Mouse (Mus musculus): ENCODE results near the gene Togaram2. TPM values are rescaled to one million over a fixed set of nuclear protein-coding genes. Genes with fewer than 3 reads are reported as not detected.
"Not testable (repeated sequence)": the region's sequence is repeated elsewhere in the genome, so short reads cannot be mapped to it uniquely, and the experiment has no call there.

Togaram2 gene
- total and polyA plus RNA-seq, 2 experiments: not detected

DNA sequence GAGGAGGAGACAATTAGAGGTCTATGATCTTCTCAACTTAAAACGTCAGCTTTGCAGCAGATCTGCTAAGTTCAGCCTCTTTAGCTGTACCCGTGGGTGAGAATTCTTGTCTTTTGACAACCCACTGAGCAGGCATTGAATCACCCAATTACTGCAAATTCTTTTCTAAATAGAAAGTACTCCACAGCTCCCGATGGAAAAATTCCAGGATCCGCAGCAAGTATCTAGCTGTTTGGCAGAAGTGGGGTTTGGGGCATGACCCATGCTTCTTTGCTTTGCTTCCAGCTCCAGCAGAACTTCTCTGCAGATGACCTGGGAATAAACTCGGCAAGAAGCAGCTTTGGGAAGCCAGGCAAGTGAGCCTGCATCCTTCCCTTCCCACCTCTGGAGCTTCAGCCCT is 69.9 kb downstream of the Togaram2 start:
- no peak overlapping the region for H3K4me3 ChIP-seq (ENCODE audit: insufficient read depth, low read depth, low read length)
- no peaks in the 10 kb centered on the region for H3K4me1 ChIP-seq (ENCODE audit: control insufficient read depth, insufficient read depth, low read length)
- H3K27ac ChIP-seq (replicated peaks; ENCODE audit: insufficient read depth, low read depth, low read length): no peak overlapping the region
- no peak overlapping the region for H3K9ac ChIP-seq (ENCODE audit: low read depth, low read length)
- peak; percentile 31 for DNase-seq (ENCODE audit: extremely low read depth, low read depth, low spot score)
- H3K79me2 ChIP-seq (ENCODE audit: control insufficient read depth, insufficient read depth, low read length): no peaks in the 10 kb centered on the region
- TF ChIP-seq CTCF (IDR thresholded peaks at IDR 0.05; ENCODE audit: low read depth, low read length): no peak
- TF ChIP-seq POLR2A (IDR thresholded peaks at IDR 0.05; ENCODE audit: extremely low read depth, insufficient read depth, low read length): no peak
- WGBS: 48% methylated on average over 5 of the region's 5 CpGs
- H3K36me3 ChIP-seq (ENCODE audit: control insufficient read depth, insufficient read depth, low read length): no peaks in the 10 kb centered on the region
- no peaks in the 10 kb centered on the region for H3K27me3 ChIP-seq (ENCODE audit: control insufficient read depth, insufficient read depth, low read length)

DNA sequence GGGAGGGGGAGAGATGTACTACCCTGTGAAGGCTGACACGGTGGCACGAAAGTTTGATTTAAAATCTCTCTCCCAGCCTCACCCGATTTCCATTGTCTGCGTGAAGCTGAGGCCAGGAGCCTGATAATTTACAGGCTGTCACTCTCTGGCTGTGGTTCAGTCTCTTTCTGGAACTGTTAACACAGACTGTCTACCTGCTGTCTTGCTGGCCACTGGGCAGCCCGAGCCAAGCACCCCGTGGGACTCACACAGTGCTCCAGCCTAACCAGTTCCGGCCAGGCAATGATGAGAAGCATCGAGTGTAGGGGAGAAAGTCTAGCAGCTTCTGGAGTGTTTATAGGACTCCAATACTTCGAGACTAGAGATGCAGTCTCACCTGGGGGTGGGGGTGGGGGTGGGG is 73.1 kb downstream of the Togaram2 start:
- Histone ChIP-seq H3K4me1 (ENCODE audit: control insufficient read depth, insufficient read depth, low read length) (no peaks in the 10 kb centered on the region), H3K79me2 (ENCODE audit: control insufficient read depth, insufficient read depth, low read length) (no peaks in the 10 kb centered on the region), H3K36me3 (ENCODE audit: control insufficient read depth, insufficient read depth, low read length) (no peaks in the 10 kb centered on the region), H3K9ac (ENCODE audit: low read depth, low read length) (no peak overlapping the region), H3K4me3 (ENCODE audit: insufficient read depth, low read depth, low read length) (no peak overlapping the region), H3K27me3 (ENCODE audit: control insufficient read depth, insufficient read depth, low read length) (no peaks in the 10 kb centered on the region), H3K27ac (replicated peaks; ENCODE audit: insufficient read depth, low read depth, low read length) (no peak overlapping the region)
- DNase-seq (ENCODE audit: extremely low read depth, low read depth, low spot score): no peak
- 81% methylated on average over 9 of the region's 9 CpGs for WGBS
- TF ChIP-seq POLR2A (IDR thresholded peaks at IDR 0.05; ENCODE audit: extremely low read depth, insufficient read depth, low read length): no peak
- no peak for TF ChIP-seq CTCF (IDR thresholded peaks at IDR 0.05; ENCODE audit: low read depth, low read length)

DNA sequence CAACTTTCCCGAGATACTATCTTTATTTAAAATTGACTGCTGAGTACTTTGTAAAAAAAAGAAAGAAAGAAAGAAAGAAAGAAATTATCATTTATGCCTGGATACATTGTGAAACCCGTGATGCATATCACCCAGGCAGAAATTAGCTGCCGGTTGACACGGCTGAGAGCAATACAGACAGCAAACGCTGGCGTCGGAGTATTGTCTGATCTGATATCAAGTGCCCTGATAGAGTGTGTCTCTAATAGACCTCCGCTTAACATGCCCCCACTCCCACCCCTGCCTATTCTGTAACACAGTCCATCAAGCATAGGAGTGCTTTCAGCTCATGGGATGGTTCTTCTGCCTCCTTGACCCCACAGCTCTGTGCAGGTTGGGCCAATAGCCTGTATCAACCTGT is 74.5 kb downstream of the Togaram2 start:
- no peaks in the 10 kb centered on the region for H3K4me1 ChIP-seq (ENCODE audit: control insufficient read depth, insufficient read depth, low read length)
- H3K36me3 ChIP-seq (ENCODE audit: control insufficient read depth, insufficient read depth, low read length): no peaks in the 10 kb centered on the region
- H3K9ac ChIP-seq (ENCODE audit: low read depth, low read length): no peak overlapping the region
- no peaks in the 10 kb centered on the region for H3K27me3 ChIP-seq (ENCODE audit: control insufficient read depth, insufficient read depth, low read length)
- no peak for DNase-seq (ENCODE audit: extremely low read depth, low read depth, low spot score)
- no peaks in the 10 kb centered on the region for H3K79me2 ChIP-seq (ENCODE audit: control insufficient read depth, insufficient read depth, low read length)
- TF ChIP-seq CTCF (IDR thresholded peaks at IDR 0.05; ENCODE audit: low read depth, low read length) (no peak), POLR2A (IDR thresholded peaks at IDR 0.05; ENCODE audit: extremely low read depth, insufficient read depth, low read length) (no peak)
- H3K4me3 ChIP-seq (ENCODE audit: insufficient read depth, low read depth, low read length): no peak overlapping the region
- no peak overlapping the region for H3K27ac ChIP-seq (replicated peaks; ENCODE audit: insufficient read depth, low read depth, low read length)
- WGBS: 89% methylated on average over 8 of the region's 8 CpGs

DNA sequence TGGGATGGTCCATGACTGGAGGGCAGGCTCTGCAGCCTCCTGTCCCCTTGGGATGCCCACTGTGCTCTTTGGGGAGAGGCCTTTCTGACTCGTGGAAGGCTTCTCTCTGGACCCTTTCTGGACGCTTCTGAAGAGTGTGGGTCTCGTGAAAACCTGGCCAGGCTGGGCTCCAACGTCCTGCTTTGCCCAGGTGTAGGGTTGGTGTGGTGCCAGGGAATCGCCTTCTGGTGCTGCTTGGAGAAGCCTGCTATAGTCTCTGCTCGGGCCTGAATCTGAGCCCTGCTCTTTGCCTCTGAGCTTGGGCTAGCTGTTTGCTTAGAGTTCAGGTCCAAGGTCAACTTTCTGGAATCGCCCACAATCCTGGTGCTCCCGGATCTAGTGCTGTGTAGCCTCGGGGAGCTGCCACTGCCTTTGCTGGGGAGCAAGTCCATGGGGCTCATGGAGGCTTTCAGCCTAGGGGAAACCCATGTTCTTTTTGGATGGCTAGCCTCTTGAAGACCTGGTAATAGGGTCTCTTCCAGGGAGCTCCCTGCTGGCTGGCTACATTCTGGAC is 76.6 kb downstream of the Togaram2 start:
- TF ChIP-seq POLR2A (IDR thresholded peaks at IDR 0.05; ENCODE audit: extremely low read depth, insufficient read depth, low read length): no peak
- 35% methylated on average over 9 of the region's 9 CpGs for WGBS
- no peaks in the 10 kb centered on the region for H3K36me3 ChIP-seq (ENCODE audit: control insufficient read depth, insufficient read depth, low read length)

DNA sequence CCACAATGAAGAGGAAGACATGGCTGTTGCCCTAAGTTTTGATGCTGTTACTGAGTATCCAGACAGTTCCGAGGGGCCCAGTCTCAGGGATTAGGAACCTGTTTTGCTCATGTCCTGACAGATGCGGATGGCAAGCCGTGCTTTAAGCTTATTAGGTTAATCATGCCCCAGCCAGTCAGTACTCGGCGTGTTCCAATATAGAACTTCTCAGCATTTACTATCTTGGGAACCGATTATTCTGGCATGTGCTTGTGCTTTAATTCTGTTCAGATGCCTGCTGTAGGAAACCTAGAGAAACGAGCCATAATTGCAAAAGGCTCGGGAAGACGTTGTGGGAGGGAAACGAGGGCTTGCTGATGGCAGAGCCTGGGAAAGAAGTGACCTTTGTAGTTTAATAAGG is 79.8 kb downstream of the Togaram2 start, which contains the start of gene Pcare:
Gene Pcare (minus strand): TSS at position 64 of the 400 bp plus-strand sequence.
- WGBS: 81% methylated on average over 10 of the region's 10 CpGs
- TF ChIP-seq CTCF (IDR thresholded peaks at IDR 0.05; ENCODE audit: low read depth, low read length): no peak
- TF ChIP-seq POLR2A (IDR thresholded peaks at IDR 0.05; ENCODE audit: extremely low read depth, insufficient read depth, low read length): no peak
- Histone ChIP-seq H3K27ac (replicated peaks; ENCODE audit: insufficient read depth, low read depth, low read length) (no peak within 1 kb of the TSS), H3K4me1 (ENCODE audit: control insufficient read depth, insufficient read depth, low read length) (no peaks in the 10 kb centered on the region), H3K4me3 (ENCODE audit: insufficient read depth, low read depth, low read length) (no peak within 1 kb of the TSS), H3K36me3 (ENCODE audit: control insufficient read depth, insufficient read depth, low read length) (no peaks in the 10 kb centered on the region), H3K79me2 (ENCODE audit: control insufficient read depth, insufficient read depth, low read length) (no peaks in the 10 kb centered on the region), H3K27me3 (ENCODE audit: control insufficient read depth, insufficient read depth, low read length) (no peaks in the 10 kb centered on the region), H3K9ac (ENCODE audit: low read depth, low read length) (no peak within 1 kb of the TSS)
- DNase-seq (ENCODE audit: extremely low read depth, low read depth, low spot score): no peak

More for the DNA sequence above, 76.6 kb downstream of the Togaram2 start:
- Histone ChIP-seq H3K9ac (ENCODE audit: low read depth, low read length) (no peak overlapping the region), H3K4me1 (ENCODE audit: control insufficient read depth, insufficient read depth, low read length) (no peaks in the 10 kb centered on the region), H3K27ac (replicated peaks; ENCODE audit: insufficient read depth, low read depth, low read length) (no peak overlapping the region), H3K4me3 (ENCODE audit: insufficient read depth, low read depth, low read length) (no peak overlapping the region), H3K27me3 (ENCODE audit: control insufficient read depth, insufficient read depth, low read length) (no peaks in the 10 kb centered on the region), H3K79me2 (ENCODE audit: control insufficient read depth, insufficient read depth, low read length) (no peaks in the 10 kb centered on the region)
- DNase-seq (ENCODE audit: extremely low read depth, low read depth, low spot score): peak; percentile 16

DNA sequence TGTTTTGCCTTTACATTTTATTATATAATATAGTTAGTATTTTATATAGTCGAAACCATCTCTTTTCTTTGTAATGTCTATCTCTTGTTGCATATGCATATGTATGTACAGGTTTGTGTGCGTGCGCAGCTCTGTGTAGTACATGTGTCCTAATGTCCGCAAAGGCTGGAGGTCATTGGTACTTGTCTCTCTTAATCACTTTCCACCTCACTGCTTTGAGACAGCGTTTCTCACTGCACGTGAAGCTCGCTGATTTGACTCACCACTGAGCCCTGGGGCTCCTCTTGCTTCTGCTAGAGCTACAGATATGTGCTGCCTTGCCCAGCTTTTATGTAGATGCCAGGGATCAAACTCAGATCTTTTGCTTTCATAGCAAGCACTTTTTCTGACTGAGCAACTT is 87.5 kb downstream of the Togaram2 start:
- H3K36me3 ChIP-seq (ENCODE audit: control insufficient read depth, insufficient read depth, low read length): no peaks in the 10 kb centered on the region
- no peak overlapping the region for H3K4me3 ChIP-seq (ENCODE audit: insufficient read depth, low read depth, low read length)
- 83% methylated on average over 7 of the region's 7 CpGs for WGBS
- no peaks in the 10 kb centered on the region for H3K4me1 ChIP-seq (ENCODE audit: control insufficient read depth, insufficient read depth, low read length)
- H3K9ac ChIP-seq (ENCODE audit: low read depth, low read length): no peak overlapping the region
- DNase-seq (ENCODE audit: extremely low read depth, low read depth, low spot score): no peak
- no peaks in the 10 kb centered on the region for H3K27me3 ChIP-seq (ENCODE audit: control insufficient read depth, insufficient read depth, low read length)
- H3K27ac ChIP-seq (replicated peaks; ENCODE audit: insufficient read depth, low read depth, low read length): no peak overlapping the region
- no peak for TF ChIP-seq POLR2A (IDR thresholded peaks at IDR 0.05; ENCODE audit: extremely low read depth, insufficient read depth, low read length)
- TF ChIP-seq CTCF (IDR thresholded peaks at IDR 0.05; ENCODE audit: low read depth, low read length): no peak
- H3K79me2 ChIP-seq (ENCODE audit: control insufficient read depth, insufficient read depth, low read length): no peaks in the 10 kb centered on the region

DNA sequence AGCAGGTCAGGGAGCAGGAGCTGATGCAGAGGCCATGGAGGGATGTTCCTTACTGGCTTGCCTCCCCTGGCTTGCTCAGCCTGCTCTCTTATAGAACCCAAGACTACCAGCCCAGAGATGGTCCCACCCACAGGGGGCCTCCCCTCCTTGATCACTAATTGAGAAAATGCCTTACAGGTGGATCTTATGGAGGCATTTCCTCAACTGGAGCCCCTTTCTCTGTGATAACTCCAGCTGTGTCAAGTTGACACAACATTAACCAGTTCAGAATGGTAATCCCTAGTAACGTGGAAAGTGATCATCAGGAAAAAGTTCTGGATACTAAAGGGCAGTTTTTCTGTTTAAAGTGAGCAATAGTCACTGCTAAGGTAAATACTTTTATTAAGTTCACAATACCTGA is 95.1 kb downstream of the Togaram2 start, which contains the start of gene Clip4:
Gene Clip4 (plus strand): TSS at position 301 of the 400 bp plus-strand sequence.
- not testable (repeated sequence) for H3K79me2 ChIP-seq (ENCODE audit: control insufficient read depth, insufficient read depth, low read length); H3K36me3 ChIP-seq (ENCODE audit: control insufficient read depth, insufficient read depth, low read length)

More for the DNA sequence above, 95.1 kb downstream of the Togaram2 start, which contains the start of gene Clip4:
- not testable (repeated sequence) for H3K4me3 ChIP-seq (ENCODE audit: insufficient read depth, low read depth, low read length); DNase-seq (ENCODE audit: extremely low read depth, low read depth, low spot score); H3K27me3 ChIP-seq (ENCODE audit: control insufficient read depth, insufficient read depth, low read length); H3K9ac ChIP-seq (ENCODE audit: low read depth, low read length); H3K27ac ChIP-seq (replicated peaks; ENCODE audit: insufficient read depth, low read depth, low read length); H3K4me1 ChIP-seq (ENCODE audit: control insufficient read depth, insufficient read depth, low read length)
- WGBS: 67% methylated on average over 1 of the region's 1 CpGs
